Mouse (Mus musculus) kidney, embryonic 16.5 days (tissue): ENCODE measurements at regions not wholly inside any gene's neighbourhood (a gene's known extent, or its start where the extent isn't known, plus 50 kb on each side); places are given as distances from the start of the nearest gene placed in this dataset.

Experiments used
- ATAC-seq: fragments of 200-750 bp; cut with Nextera tagmentation; 2 replicates; pipeline ENCODE4 v1.8.0; 2017; ENCODE audit warnings: moderate TSS enrichment; ENCODE audit not compliant: low FRiP score, low TSS enrichment
- H3K27ac ChIP-seq: fragments of 300-500 bp; sonication (generic); 2 replicates; pipeline ENCODE4 v1.5.1; 2014; ENCODE audit warnings: low read length
- H3K27me3 ChIP-seq: fragments of 300-500 bp; sonication (generic); 2 replicates; pipeline ENCODE4 v1.6.1; 2014; ENCODE audit warnings: low read length, control low read depth, mixed read lengths; ENCODE audit not compliant: insufficient read depth
- H3K36me3 ChIP-seq: fragments of 300-500 bp; sonication (generic); 2 replicates; pipeline ENCODE4 v1.6.1; 2014; ENCODE audit warnings: low read length, control low read depth, mixed read lengths; ENCODE audit not compliant: insufficient read depth
- H3K4me1 ChIP-seq: fragments of 300-500 bp; sonication (generic); 2 replicates; pipeline ENCODE4 v1.6.1; 2014; ENCODE audit warnings: low read length, control low read depth, mixed read lengths; ENCODE audit not compliant: insufficient read depth
- H3K4me2 ChIP-seq: fragments of 300-500 bp; sonication (generic); replicated peaks from 2 replicates; pipeline ENCODE4 v1.6.1; 2014; ENCODE audit warnings: low read depth, low read length
- H3K4me3 ChIP-seq: fragments of 300-500 bp; sonication (generic); 2 replicates; pipeline ENCODE4 v1.5.1; 2014; ENCODE audit warnings: mild to moderate bottlenecking, low read length
- H3K9ac ChIP-seq: fragments of 300-500 bp; sonication (generic); replicated peaks from 2 replicates; pipeline ENCODE4 v1.6.1; 2014; ENCODE audit warnings: low read length
- H3K9me3 ChIP-seq: fragments of 300-500 bp; sonication (generic); 2 replicates; pipeline ENCODE4 v1.6.1; 2016; ENCODE audit warnings: low read length, control low read depth
- WGBS: fragments of 180-500 bp; shearing (Covaris S2); extraction: QIAGEN DNeasy Blood & Tissue Kit; methylation state at CpG from one replicate; pipeline ENCODE4 v1.1.7; 2014; 5-methylcytosine and 5-hydroxymethylcytosine counted together

DNA sequence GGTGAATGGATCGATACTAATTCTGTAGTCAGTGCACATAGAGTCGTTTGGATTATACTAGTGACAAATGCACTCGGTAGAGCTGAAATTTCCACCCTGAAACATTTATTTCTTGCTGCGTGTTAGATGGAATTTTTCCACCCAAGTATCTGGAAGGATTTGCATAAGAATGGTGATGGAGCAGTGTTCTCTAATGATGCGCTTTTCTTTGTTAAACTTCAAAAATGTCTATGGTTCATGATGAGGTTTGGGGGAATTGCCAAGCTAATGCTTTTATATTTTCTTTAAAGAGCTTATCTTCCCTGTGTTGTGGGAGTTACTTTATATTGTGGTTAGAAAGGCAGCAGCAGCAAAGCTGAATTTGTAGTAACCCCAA, 125.9 kb downstream of the Tmem38b start:
- peaks cover 6% of the 10 kb centered on the region; the same call in 1 of the 2 replicates for H3K4me1 ChIP-seq
- H3K9ac ChIP-seq, result no peak overlapping the region
- no peak for ATAC-seq
- peak overlapping the region; percentile 59; the same call in 1 of the 2 replicates for H3K27ac ChIP-seq
- H3K36me3 ChIP-seq, result no peaks in the 10 kb centered on the region
- WGBS, result 68% methylated on average over 5 of the region's 5 CpGs
- no peak overlapping the region for H3K4me2 ChIP-seq
- H3K9me3 ChIP-seq, result no peaks in the 10 kb centered on the region
- H3K4me3 ChIP-seq, result no peak overlapping the region
- H3K27me3 ChIP-seq, result no peaks in the 10 kb centered on the region

GRCm38 (mm10) chr4:53952288-53952687, 126.4 kb downstream of the Tmem38b start:
- Histone ChIP-seq H3K4me2 (no peak overlapping the region), H3K27ac (peak overlapping the region; percentile 59; the same call in 1 of the 2 replicates), H3K27me3 (no peaks in the 10 kb centered on the region), H3K9me3 (no peaks in the 10 kb centered on the region), H3K9ac (no peak overlapping the region), H3K4me1 (peaks cover 6% of the 10 kb centered on the region; the same call in 1 of the 2 replicates), H3K36me3 (no peaks in the 10 kb centered on the region), H3K4me3 (no peak overlapping the region)
- 17% methylated on average over 3 of the region's 3 CpGs for WGBS
- no peak for ATAC-seq

- Histone ChIP-seq H3K4me3 (no peak overlapping the region), H3K27ac (no peak overlapping the region), H3K36me3 (no peaks in the 10 kb centered on the region), H3K9me3 (peaks cover 2% of the 10 kb centered on the region; the same call in 1 of the 2 replicates), H3K9ac (no peak overlapping the region), H3K27me3 (no peaks in the 10 kb centered on the region), H3K4me1 (no peaks in the 10 kb centered on the region), H3K4me2 (no peak overlapping the region)
- no peak for ATAC-seq
- WGBS, result 84% methylated on average over 3 of the region's 3 CpGs
Measured at GRCm38 (mm10) chr4:53962458-53962857, 136.6 kb downstream of the Tmem38b start.

DNA sequence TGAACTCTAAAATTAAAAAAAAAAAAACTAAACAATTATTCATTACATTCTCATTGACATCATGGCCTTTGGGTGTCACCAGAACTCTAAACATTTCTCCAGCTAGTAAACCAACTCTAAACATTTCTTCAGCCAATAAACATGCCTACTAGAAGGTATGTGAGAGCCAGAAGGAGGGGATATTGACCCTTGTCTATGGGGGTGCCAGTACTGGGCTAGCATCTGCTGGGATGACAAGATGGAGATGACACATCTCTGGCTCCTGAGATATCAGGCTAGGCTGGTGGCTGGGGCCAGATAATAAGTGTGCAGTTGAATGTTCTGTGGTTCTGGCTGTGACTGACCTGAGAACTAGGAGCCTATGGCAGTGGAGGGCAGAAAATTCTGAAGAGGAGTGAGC, 144.6 kb downstream of the Tmem38b start:
- H3K4me1 ChIP-seq, result no peaks in the 10 kb centered on the region
- H3K27me3 ChIP-seq, result no peaks in the 10 kb centered on the region
- peaks cover 2% of the 10 kb centered on the region; the same call in 1 of the 2 replicates for H3K9me3 ChIP-seq
- no peaks in the 10 kb centered on the region for H3K36me3 ChIP-seq
- H3K27ac ChIP-seq, result no peak overlapping the region
- H3K9ac ChIP-seq, result no peak overlapping the region
- no peak for ATAC-seq
- no peak overlapping the region for H3K4me2 ChIP-seq
- H3K4me3 ChIP-seq, result no peak overlapping the region

DNA sequence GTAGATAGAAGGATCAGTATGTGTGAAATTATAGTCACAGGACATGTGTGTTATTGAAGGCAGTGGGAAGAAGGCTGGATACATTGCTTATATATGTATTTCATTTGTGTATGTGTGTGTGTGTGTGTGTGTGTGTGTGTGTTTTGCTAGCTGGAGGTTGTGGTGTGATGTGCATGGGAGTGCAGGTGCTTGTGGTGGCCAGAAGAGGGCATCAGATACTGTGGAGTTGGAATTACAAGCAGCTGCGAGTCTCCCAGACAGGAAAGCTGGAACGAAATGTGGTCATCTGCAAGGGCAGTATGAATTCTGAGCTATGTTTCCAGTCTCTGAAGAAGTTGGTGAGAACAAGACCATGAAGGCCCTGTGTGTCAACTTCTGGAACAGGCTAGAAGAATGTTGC, 145.1 kb downstream of the Tmem38b start:
- no peak for ATAC-seq

GRCm38 (mm10) chr4:53976036-53976638, 150.3 kb downstream of the Tmem38b start:
- 60% methylated on average over 12 of the region's 12 CpGs for WGBS
- no peaks in the 10 kb centered on the region for H3K4me1 ChIP-seq
- no peaks in the 10 kb centered on the region for H3K27me3 ChIP-seq
- no peak overlapping the region for H3K27ac ChIP-seq
- H3K9me3 ChIP-seq, result no peaks in the 10 kb centered on the region
- no peak for ATAC-seq
- no peak overlapping the region for H3K9ac ChIP-seq
- no peaks in the 10 kb centered on the region for H3K36me3 ChIP-seq
- H3K4me3 ChIP-seq, result no peak overlapping the region
- no peak overlapping the region for H3K4me2 ChIP-seq

More for the DNA sequence above, 145.1 kb downstream of the Tmem38b start:
- no peak overlapping the region for H3K4me2 ChIP-seq
- H3K4me1 ChIP-seq, result no peaks in the 10 kb centered on the region
- WGBS, result 98% methylated on average over 2 of the region's 2 CpGs
- no peak overlapping the region for H3K4me3 ChIP-seq
- no peak overlapping the region for H3K27ac ChIP-seq
- no peak overlapping the region for H3K9ac ChIP-seq
- H3K9me3 ChIP-seq, result peaks cover 2% of the 10 kb centered on the region; the same call in 1 of the 2 replicates
- H3K36me3 ChIP-seq, result no peaks in the 10 kb centered on the region
- H3K27me3 ChIP-seq, result no peaks in the 10 kb centered on the region

DNA sequence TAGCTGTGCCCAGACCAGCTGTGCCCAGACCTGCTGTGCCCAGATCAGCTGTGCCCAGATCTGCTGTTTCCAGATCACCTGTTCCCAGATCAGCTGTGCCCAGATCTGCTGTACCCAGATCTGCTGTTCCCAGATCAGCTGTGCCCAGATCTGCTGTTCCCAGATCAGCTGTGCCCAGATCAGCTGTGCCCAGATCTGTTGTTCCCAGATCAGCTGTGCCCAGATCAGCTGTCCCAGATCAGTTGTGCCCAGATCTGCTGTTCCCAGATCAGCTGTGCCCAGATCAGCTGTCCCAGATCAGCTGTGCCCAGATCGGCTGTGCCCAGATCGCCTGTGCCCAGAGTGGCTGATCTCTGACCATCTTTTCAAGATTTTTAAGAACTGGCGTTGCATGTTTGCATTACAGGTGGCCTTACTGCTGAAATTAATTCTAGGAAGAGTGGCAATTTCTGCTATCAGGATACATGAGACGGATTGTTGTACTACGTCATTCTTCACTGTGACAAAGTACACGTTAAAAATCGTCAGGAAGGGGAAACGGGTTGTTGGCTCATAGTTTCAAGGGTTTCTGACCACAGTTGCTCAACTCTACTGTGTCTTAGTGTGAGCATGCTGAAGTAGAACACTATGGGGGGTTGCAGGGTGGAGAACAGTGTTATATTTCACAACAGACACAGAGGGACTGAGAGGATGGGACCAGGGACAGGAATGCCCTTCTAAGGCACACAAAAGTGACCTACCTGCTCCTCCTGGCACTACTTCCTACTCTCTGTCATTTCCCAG, 160.9 kb downstream of the Tmem38b start:
- no peak for ATAC-seq
- 69% methylated on average over 8 of the region's 8 CpGs for WGBS

DNA sequence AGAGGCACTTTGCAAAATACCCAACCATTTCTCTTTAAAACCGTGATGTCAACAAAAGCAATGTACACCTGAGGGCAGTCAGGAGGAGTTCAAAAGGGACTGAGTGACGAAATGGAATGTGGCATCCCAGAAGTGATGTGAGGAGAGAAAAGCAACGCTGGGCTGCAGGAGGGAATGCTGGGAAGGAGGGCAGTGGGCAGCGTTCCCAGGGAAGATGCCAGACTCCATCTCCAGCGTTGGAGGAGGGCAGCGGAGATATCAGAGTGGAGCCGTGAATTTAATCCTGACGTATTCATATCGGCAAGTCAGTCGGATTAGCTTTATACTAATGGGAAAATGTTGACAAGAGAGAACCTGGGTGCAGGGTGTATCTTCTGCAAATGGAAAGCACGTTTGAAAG, 161.7 kb downstream of the Tmem38b start:
- WGBS, result 86% methylated on average over 11 of the region's 11 CpGs
- H3K9me3 ChIP-seq, result no peaks in the 10 kb centered on the region
- no peak for ATAC-seq

More for the DNA sequence above, 160.9 kb downstream of the Tmem38b start:
- no peak overlapping the region for H3K4me3 ChIP-seq
- no peak overlapping the region for H3K27ac ChIP-seq
- no peaks in the 10 kb centered on the region for H3K9me3 ChIP-seq
- no peaks in the 10 kb centered on the region for H3K4me1 ChIP-seq
- no peak overlapping the region for H3K4me2 ChIP-seq
- no peaks in the 10 kb centered on the region for H3K27me3 ChIP-seq
- no peak overlapping the region for H3K9ac ChIP-seq
- H3K36me3 ChIP-seq, result no peaks in the 10 kb centered on the region

GRCm38 (mm10) chr4:54021069-54021829, 195.4 kb downstream of the Tmem38b start:
- ATAC-seq, result no peak
- H3K27ac ChIP-seq, result no peak overlapping the region
- no peaks in the 10 kb centered on the region for H3K9me3 ChIP-seq
- H3K27me3 ChIP-seq, result no peaks in the 10 kb centered on the region
- no peak overlapping the region for H3K9ac ChIP-seq
- no peaks in the 10 kb centered on the region for H3K4me1 ChIP-seq
- 32% methylated on average over 12 of the region's 12 CpGs for WGBS
- H3K36me3 ChIP-seq, result no peaks in the 10 kb centered on the region
- no peak overlapping the region for H3K4me2 ChIP-seq
- H3K4me3 ChIP-seq, result no peak overlapping the region

More for the DNA sequence above, 161.7 kb downstream of the Tmem38b start:
- Histone ChIP-seq H3K4me1 (no peaks in the 10 kb centered on the region), H3K4me3 (no peak overlapping the region), H3K4me2 (no peak overlapping the region), H3K27ac (no peak overlapping the region), H3K27me3 (no peaks in the 10 kb centered on the region), H3K9ac (no peak overlapping the region), H3K36me3 (no peaks in the 10 kb centered on the region)
